ENCODE assay signal across 10 mouse cellular contexts in the genomic region with DNA sequence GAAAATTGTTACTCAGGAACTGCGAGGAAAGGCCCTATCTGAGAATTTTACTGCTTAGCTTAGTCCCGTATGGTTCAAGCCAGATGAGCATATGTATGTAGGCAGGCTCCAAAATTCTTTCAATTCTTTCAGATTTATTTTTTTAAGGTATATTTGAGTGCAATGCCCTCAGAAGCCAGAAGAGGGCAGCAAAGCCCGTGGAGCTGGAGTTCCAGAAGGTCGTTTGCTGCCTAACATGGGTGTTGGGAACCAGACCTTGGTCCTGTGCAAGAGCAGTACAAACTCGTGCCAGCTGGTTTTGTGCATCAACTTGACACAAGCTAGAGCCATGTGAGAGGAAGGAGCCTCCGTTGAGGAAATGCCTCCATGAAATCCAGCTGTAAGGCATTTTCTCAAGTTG. TPM values are rescaled to one million over a fixed set of nuclear protein-coding genes. Genes with fewer than 3 reads are reported as not detected.
DNase-seq lines count a peak whose midpoint lies in the region; TF ChIP-seq lines count a peak whose summit lies in the region.
"Had no signal": no experiment of that assay in that cellular context is flagged by ENCODE, and none has a peak within 500 bp of the region (broad histone marks: within the 10 kb centered on the region; RNA-seq: fewer than 3 reads in every experiment).

No protein-coding gene starts in this region.

- peak; percentile 4 for DNase-seq in kidney, adult 2 months
- no peak for DNase-seq in kidney, postnatal 25 days
- no peak for DNase-seq in spleen, adult 2 months (ENCODE audit: low read depth in 1 of 2, low spot score in 2 of 2)
- no peak for DNase-seq in spleen, postnatal 14 days (ENCODE audit: low spot score in 2 of 2)
- DNase-seq in c-Kit-positive CD71-negative TER-119-negative erythroid progenitor cells, embryonic 14.5 days (ENCODE audit: low read depth): peak; percentile 1
- peak; percentile 2 for DNase-seq in thymus, postnatal 36 days
- no peak for DNase-seq in left cerebral cortex, postnatal 10 days (ENCODE audit: extremely low spot score in 1 of 2, low spot score in 2 of 2)
- DNase-seq in right cerebral cortex, adult 18-20 months: no peak

- intact Hi-C loops in left cerebral cortex, postnatal 10 days (cut with DNase I): no loop called here

- no peaks in the 10 kb centered on the region for H3K27me3 ChIP-seq in kidney, adult 2 months (replicated peaks; ENCODE audit: control insufficient read depth, insufficient read depth, low read length)
- no peaks in the 10 kb centered on the region for H3K27me3 ChIP-seq in spleen, adult 2 months (ENCODE audit: control insufficient read depth, insufficient read depth, low read length)
- H3K27me3 ChIP-seq: forebrain, embryonic 13.5 days; lung, embryonic 15.5 days had no signal

- H3K27ac ChIP-seq in kidney, adult 2 months (ENCODE audit: insufficient read depth, low read depth, low read length): no peak overlapping the region
- no peak overlapping the region for H3K27ac ChIP-seq in spleen, adult 2 months (ENCODE audit: insufficient read depth, low read length)
- H3K27ac ChIP-seq: forebrain, embryonic 13.5 days; lung, embryonic 15.5 days had no signal

- H3K4me1 ChIP-seq in kidney, adult 2 months (ENCODE audit: control insufficient read depth, insufficient read depth, low read length): no peaks in the 10 kb centered on the region
- no peaks in the 10 kb centered on the region for H3K4me1 ChIP-seq in spleen, adult 2 months (ENCODE audit: control insufficient read depth, insufficient read depth, insufficient read length)
- H3K4me1 ChIP-seq: forebrain, embryonic 13.5 days; lung, embryonic 15.5 days had no signal

- no peak overlapping the region for H3K4me3 ChIP-seq in kidney, adult 2 months (ENCODE audit: insufficient read depth, low read depth, low read length)
- no peak overlapping the region for H3K4me3 ChIP-seq in spleen, adult 2 months (ENCODE audit: extremely low read depth, insufficient read depth, insufficient read length)
- H3K4me3 ChIP-seq: forebrain, embryonic 13.5 days; lung, embryonic 15.5 days had no signal

- H3K36me3 ChIP-seq in kidney, adult 2 months (ENCODE audit: control insufficient read depth, insufficient read depth, low read length): no peaks in the 10 kb centered on the region
- no peaks in the 10 kb centered on the region for H3K36me3 ChIP-seq in spleen, adult 2 months (ENCODE audit: control insufficient read depth, insufficient read depth, low read length)
- H3K36me3 ChIP-seq: lung, embryonic 15.5 days had no signal

- no peak for TF ChIP-seq POLR2A in kidney, adult 2 months (IDR thresholded peaks at IDR 0.05; ENCODE audit: low read depth, low read length)
- TF ChIP-seq POLR2A in spleen, adult 2 months (IDR thresholded peaks at IDR 0.05; ENCODE audit: low read depth, low read length): no peak

- TF ChIP-seq CTCF in kidney, adult 2 months (conservative IDR thresholded peaks at IDR 0.05; ENCODE audit: insufficient read depth, insufficient read length, low read depth, low read length): peak; percentile 46
- 0 out of 2 replicates have a peak, but pooled peaks have one; percentile 16 for TF ChIP-seq CTCF in spleen, adult 2 months (IDR thresholded peaks at IDR 0.05; ENCODE audit: extremely low read depth, insufficient read depth, insufficient read length, insufficient replicate concordance)

- 58% methylated on average over 6 of the region's 6 CpGs for WGBS in kidney, adult 2 months
- 52% methylated on average over 6 of the region's 6 CpGs for WGBS in spleen, adult 2 months

RNA-seq across cellular contexts. Expression of gene Cpne4, which starts 11.6 kb away (rescaled TPM):
- polyA plus RNA-seq in kidney, adult 2 months (2012; rRNA removed): 7.2 and 7.4 TPM in 2 replicates
- 0.08 and 0.09 TPM in 2 replicates for polyA plus RNA-seq in spleen, adult 2 months (2012; rRNA removed)
- 10 to 100 TPM; 78.3 to 93.2 TPM for total RNA-seq in left cerebral cortex, postnatal 10 days (2021)

Comparison
In these comparisons a context has a peak if more than half of its experiments do, and no peak if none do; other contexts are left out.
1. DNase-seq: peak in kidney, adult 2 months (single experiment), c-Kit-positive CD71-negative TER-119-negative erythroid progenitor cells, embryonic 14.5 days (single experiment) and thymus, postnatal 36 days (2 of 2); none in kidney, postnatal 25 days (0 of 2), spleen, adult 2 months (0 of 2), spleen, postnatal 14 days (0 of 2), left cerebral cortex, postnatal 10 days (0 of 2) and right cerebral cortex, adult 18-20 months (single experiment).